Mouse (Mus musculus): ENCODE data around the gene Tsfm.

The Tsfm gene

GRCm38 (mm10) chr10:127041774-127042338 is 11.2 kb upstream of the Tsfm start:
- peak; percentile 82 for DNase-seq (ENCODE audit: low spot score)

GRCm38 (mm10) chr10:127041274-127041766 is 10.7 kb upstream of the Tsfm start, which contains the start of the genes Mettl1 and Eef1akmt3:
Gene Mettl1 (plus strand): TSS chr10:127041414.
Gene Eef1akmt3 (minus strand): TSS chr10:127041513.
- no peak for DNase-seq (ENCODE audit: low spot score)

- DNase-seq (ENCODE audit: low spot score) = no peak
Measured at GRCm38 (mm10) chr10:127040569-127041214, 10.1 kb upstream of the Tsfm start.

DNA sequence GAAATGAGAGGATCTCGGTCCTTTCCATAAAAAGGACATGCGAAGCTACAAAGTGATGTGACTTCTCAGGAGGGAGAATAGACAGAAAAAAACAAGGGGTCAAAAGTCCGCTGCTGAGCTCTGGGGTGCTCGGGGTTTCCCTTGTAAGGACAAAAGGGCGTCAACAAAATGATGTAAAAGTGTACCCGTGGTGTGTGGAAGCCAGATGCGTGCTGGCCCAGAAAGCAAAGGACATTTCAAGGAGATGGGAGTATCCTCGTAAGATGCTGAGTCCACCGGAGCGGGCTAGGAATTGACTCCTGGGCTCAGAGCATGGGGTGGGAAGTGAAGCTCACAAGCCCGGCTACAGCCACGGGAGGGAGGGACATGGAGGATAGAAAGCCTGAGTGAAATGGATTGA is 7.0 kb upstream of the Tsfm start:
- no peak for DNase-seq (ENCODE audit: low spot score)

GRCm38 (mm10) chr10:127036273-127036672 is 5.6 kb upstream of the Tsfm start:
- DNase-seq (ENCODE audit: low spot score) = no peak

DNA sequence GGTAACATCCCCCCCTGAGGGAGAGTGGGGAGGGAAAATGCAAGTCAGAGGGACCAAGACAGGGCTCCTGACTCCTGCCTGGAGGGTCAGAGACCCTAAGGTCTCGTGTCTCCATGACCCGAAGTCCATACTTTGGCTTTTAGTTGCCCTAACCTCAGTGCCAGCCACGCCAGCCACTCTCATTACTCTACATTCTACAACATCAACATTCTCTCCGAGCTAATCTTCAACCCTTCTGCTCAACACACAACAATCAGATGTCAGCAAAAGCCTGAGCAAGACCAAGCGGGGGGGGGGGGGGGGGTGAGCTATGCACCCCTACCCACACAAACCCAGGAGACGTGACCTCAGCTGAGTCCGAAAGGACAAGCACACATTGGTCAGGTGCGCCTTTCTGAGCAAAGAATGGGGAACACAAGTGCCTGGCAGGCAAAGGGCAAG is 2.7 kb upstream of the Tsfm start:
- no peak for DNase-seq (ENCODE audit: low spot score)

- no peak for DNase-seq (ENCODE audit: low spot score)
Measured at GRCm38 (mm10) chr10:127018422-127018821, 12.2 kb downstream of the Tsfm start.

DNA sequence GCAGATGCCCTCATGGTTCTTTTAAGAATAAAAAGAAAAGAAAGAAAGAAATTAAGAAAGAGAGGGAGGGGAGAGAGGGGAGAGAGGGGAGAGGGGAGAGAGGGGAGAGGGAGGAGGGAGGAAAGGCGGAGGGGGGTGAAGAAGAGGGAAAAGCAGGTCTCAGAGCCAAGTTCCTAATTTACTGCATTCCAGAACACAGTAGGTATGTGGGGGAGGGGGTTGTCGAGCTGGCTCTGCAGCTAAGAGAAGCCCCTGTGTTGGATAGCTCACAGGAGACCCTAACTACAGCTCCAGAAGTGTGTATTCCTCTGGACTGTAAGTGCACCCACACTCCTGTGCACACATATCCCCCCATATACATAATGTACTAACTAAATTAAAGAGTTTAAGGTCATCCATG is 13.6 kb downstream of the Tsfm start:
- DNase-seq (ENCODE audit: low spot score) = no peak

- DNase-seq (ENCODE audit: low spot score) = no peak
Measured at GRCm38 (mm10) chr10:127016488-127016887, 14.2 kb downstream of the Tsfm start.

- DNase-seq (ENCODE audit: low spot score) = no peak
Measured at GRCm38 (mm10) chr10:127003806-127004205, 26.8 kb downstream of the Tsfm start.

- DNase-seq (ENCODE audit: low spot score) = no peak
Measured at GRCm38 (mm10) chr10:127003334-127003733, 27.3 kb downstream of the Tsfm start.

DNA sequence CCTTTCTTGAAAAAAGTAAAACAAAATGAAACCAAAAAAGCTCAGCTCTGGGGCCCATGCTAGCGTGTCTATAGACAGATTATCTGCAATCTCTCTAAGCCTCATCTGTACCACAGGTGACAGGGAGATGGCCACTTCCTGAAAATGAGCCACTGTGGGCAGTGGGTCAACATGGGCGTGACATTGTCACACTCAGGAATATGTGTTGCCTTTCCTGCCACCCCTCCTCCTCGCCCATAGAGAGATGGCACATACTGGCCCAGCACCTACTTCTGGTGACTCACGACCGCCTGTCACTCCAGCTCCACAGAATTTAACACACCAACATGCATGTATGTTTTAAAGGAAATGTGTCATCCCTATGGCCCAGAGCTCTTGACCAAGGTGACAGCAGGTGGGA is 27.9 kb downstream of the Tsfm start:
- no peak for DNase-seq (ENCODE audit: low spot score)

DNA sequence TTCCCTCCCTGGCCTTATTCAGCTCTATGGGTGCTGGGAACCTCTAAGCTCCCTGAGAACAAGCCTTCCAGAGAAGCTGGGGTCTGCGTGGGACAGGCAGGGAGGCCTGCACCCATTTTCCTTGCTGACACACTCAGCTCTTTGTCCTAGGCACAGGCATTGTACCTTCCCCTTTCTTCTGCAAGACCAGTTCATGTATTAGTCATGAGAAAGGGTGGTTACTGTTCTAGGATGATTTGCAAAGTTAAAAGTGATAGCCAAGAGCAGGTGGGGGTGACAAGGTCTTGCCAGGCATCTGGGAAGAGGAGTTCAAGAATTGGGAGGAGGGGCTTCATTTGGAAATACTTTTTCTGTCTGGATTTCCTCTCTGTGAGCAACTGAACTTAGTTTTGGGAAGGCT is 28.6 kb downstream of the Tsfm start:
- DNase-seq (ENCODE audit: low spot score) = no peak

DNA sequence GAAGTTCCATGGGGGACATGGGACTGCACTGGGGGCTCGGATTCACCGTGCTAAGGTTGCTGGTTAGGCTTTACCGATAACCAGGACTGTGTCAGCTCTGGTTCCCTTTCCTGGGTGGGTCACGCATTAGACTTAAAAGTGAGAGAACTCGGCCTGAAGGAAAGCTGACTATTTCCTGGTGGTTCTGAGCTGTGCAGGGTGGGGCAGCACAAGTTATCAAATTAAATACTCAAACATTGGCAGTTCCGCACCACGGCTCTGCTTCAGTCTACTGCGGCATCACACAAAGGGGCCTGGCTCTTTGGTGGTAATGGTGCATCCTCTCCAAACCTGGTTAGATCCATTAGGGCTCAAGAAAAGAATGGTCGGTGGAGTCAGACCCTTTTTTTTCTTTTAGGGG is 29.3 kb downstream of the Tsfm start:
- DNase-seq (ENCODE audit: low spot score) = no peak

- DNase-seq (ENCODE audit: low spot score) = no peak
Measured at GRCm38 (mm10) chr10:127000529-127000928, 30.1 kb downstream of the Tsfm start, which contains the start of gene Avil. Gene Avil (plus strand): TSS chr10:127000709.

DNA sequence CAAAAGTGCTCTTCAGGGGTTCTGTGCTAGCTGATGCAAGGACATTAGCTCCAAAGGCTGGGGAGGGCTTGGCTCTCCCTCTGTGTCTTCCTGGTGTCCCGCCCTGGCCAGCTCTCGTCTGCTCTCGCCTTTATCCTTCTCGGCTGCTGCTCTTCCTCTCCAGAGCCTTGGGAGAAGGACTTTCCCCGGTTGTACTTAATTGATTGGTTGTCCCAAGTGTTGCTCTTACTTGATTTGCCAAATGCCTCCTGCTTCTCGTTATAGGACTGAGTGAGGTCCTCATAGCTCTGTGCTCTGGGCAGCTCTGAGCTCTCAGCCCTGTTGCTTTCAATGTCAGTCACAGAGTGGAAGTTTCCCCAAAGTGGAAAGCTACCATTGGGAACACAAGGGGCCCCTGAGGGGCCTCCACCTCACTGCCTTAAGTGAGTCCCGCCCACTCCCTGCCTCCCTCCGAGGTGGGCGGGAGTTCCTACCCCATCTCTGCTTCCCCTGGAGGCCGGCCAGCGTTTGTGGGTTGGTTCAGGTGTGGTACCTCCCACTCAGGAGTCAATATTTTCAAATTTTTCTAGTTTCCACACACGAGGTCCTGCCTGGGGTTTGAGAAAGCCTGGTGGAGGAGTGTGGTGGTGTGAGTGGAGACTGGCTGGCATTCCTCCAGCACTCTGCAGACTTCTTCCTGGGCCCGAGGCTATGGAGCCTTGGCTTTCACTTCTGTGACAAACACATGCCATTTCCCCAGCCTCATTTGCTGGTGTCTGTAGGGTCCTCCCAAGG is 33.1 kb downstream of the Tsfm start:
- DNase-seq (ENCODE audit: low spot score) = no peak

GRCm38 (mm10) chr10:126993621-126994020 is 37.0 kb downstream of the Tsfm start:
- no peak for DNase-seq (ENCODE audit: low spot score)

DNA sequence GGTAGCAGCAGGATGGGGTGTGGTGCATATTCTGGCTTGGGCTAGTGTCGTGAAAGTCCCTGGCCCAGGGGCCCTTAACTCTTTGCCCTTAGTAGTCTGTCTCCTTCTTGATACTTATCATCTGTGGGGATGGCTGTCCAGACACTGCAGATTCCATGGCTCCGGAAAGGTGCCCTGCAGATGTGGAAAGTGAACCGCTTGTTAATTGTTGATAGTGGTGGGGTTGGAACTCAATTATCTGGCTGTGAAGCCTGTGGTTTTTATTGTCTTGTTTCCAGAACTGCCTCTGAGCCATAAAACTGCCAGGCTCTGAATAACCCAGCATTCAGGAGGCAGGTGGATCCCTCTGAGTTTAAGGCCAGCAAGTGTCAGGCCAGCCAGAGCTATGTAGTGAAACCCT is 39.0 kb downstream of the Tsfm start:
- DNase-seq (ENCODE audit: low spot score) = no peak

GRCm38 (mm10) chr10:126990313-126991056 is 40.2 kb downstream of the Tsfm start:
- peak; percentile 82 for DNase-seq (ENCODE audit: low spot score)

GRCm38 (mm10) chr10:126988513-126989165 is 42.0 kb downstream of the Tsfm start:
- no peak for DNase-seq (ENCODE audit: low spot score)

Measured in adipocyte (in vitro differentiated cells).